Mouse (Mus musculus): ENCODE measurements around the gene Gm10521. TPM values are rescaled to one million over a fixed set of nuclear protein-coding genes. Genes with fewer than 3 reads are reported as not detected.
"Not testable (repeated sequence)": the region's sequence is repeated elsewhere in the genome, so short reads cannot be mapped to it uniquely, and the experiment has no call there.

The Gm10521 gene
- 0.18 TPM in 1 of 2 replicates, not detected in the other for total RNA-seq (2021)
- long read RNA-seq: 0 reads

DNA sequence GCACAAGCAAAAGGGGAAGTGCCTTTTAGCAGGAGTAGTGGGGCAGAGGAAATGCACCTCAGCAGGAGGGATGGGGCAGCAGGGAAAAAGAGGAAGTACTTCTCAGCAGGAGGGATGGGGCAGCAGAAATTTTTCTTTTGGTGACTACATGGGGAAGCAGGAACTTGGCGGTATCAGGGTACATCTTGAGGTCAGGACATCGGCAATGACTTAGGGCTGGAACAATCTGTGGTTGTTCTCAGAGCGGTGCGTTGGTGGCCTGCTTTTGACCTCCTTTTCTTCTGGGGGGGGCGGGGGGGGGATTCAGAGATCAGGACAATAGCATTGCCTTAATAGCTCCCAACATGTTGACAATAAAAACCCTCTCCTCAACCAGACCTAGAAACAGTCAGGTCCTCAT is at the start of gene Gm10521:
Gm10521 (plus strand) TSS at position 301 of the 400 bp plus-strand sequence.
- not testable (repeated sequence) for DNase-seq

DNA sequence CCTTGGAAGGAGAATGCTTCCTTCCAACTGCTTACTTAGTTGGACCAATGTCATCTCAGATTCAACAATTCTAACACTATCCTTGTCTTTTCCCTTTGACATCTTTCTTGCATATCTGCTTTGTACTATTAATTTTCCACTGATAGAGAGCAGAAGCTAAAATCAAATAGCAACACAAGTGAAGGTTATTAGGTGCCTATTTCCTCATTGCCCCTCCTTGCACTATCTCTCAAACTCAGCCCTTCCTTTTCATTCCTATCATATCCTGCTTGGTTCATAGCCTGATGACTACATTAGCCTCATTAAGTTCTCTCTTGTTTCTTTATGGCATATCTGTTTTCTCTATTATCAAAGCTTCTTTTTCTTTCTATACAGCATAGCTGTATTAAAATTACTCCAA is 47.3 kb upstream of the Gm10521 start:
- DNase-seq: no peak

DNA sequence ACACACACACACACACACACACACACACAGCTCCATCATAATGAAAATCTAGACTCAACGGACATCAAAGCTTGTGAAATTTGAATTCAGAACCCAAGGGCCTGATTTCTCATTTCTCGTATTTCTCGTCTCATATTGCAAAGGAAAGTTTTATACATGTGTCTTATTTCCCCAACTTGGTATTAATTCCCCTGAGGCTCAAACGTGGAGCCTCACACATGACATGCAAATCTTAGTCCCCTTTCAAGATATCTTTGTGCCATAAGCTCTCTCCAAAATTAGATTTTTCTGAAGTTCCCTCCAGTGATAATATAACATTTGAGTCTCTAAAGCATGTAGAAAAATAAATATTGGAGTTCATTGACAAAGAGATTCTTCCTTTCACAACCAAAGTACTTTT is 46.7 kb upstream of the Gm10521 start:
- DNase-seq: no peak

DNA sequence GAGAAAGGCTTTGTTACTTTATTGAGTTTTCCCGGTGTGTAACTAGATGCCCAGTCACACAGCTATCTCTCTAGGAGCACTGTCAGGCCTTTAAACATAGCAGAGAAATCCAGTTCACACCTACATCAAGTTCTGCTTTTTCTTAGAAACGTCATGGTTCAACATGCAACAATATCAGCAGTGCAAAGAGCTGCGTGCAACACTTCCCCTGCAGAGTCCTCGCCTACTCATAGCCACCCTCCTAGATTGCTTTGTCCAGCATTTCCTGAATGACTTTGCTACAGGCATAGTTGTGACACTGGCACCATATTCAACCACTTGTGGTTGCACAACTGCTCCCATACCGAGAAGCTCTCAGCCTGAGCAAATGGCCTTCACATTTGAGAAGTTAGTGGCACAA is 46.0 kb upstream of the Gm10521 start:
- DNase-seq: no peak

DNA sequence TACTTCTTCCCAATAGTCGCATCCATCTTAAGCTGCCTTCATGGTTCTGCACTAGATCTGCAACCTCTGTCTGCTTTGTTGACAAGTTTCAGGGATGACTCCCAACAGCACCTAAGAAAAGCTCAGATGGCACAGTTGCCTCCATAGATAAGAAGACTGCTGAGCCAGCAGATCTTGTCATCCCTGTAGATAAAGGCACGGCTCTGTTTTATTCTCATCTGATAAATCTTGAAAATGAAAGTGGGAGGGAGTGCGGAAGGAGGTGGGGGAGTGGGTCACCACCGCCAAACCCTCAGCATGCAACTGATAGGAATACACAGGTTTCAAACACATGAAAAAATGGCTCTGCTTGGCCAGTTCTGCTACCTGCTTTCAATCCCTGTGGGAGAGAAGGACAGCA is 30.0 kb upstream of the Gm10521 start:
- no peak for DNase-seq

DNA sequence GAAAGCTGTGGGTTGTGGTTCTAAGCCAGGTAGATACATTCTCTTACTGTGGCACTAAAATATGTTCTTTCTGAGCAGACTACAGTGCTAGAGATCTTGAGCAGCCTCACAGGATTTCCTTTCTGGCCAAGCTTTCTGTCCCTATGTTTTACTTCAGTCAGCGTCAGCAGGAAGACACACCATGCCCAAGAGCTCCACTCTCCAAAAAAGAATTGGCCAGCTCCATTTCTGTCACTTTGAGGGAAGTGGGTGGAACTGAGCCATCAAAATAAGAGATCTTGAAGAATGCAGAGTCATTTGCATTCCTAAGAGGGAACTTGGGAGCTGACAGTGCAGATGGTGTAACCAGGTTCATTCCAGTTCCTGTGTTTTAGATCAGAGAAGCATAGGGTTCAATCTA is 8.5 kb upstream of the Gm10521 start:
- DNase-seq: no peak

DNA sequence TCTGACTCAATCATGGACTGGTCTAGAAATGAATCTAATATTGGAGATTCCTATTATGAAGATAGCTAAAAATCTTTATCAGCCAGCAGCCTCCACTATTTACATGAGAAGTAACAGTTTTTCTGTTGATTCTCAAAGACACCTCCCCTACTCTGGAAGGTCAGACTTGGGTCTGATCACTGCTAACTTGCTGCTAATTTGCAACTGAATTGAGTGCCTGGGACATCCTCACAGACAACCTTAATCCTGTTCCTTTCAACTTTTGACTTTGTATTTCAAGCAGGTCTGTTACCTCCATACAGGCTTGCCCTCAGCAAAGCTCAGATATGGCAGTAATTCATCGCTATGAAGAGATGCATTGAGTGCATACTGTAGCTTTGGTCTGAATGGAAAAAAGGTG is 8.5 kb downstream of the Gm10521 start:
- DNase-seq: no peak

DNA sequence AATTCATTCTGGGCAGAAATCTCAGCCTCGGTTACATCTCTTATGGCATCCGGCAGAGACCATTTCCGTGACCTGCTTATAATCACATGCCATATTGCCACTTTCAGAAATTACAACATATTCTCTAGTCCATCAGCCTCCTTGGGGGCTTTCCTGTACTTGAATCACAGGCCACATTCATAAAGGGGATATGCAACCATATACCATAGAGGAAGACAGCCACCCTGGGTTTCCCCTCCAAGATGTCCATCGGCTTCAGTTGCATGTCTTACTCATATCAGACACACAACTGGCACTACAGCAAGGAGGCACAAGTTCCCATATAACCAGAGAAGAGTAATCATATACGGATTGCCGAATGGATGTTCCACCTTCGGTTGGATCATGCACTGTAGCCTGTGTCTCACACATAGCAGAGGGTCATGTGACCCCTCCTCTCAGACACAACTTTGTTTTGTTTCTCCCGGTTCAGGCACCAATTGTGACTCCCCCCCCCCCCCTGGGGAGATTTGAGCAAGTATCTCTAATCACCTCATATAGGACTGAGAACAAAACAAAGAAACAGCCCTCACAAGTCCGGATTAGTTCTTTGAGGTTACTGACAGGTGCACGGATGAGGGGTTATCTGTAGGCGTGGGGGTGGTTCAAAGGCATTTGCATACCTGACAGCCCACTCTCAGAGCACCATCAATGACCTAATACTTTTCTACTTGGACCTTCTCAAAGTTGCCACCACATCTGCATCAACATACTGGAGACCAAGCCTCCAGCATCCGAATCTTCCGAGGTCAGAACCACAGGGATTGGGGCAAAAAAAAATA is 20.4 kb downstream of the Gm10521 start:
- no peak for DNase-seq

DNA sequence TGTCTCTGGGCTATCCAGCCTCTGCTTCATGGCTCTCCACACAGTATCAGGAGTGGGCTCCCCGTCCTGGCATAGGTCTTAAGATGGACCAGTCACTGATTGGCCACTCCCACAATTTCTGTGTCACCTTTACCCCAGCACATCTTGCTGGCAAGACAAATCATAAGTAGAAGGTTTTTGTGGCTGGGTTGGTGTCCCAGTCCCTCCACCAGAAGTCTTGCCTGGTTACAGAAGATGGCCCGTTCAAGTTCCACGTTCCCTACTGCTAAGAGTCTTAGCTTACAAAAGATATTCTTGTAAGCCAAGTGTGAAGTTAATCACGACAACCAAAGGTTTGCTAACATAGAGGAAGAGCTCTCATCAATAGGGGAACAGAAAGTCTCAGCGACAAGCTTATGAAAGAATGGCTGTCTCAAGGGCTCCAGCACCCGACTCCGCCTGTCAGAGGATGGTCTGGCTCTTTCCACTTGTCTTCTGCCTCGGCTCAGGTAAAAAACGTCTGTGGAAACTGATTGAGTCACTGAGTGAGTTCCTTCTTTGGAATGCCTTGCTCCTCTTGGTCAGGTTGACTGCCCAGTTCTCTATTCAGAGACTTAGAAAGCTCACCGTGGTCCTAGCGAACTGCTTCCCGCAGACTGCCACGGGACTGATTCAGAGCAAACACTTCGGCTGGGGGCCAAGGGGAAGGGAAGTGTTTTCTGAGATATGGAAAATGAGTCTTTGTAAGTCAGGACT is 22.0 kb downstream of the Gm10521 start, which contains the start of gene Slamf6:
Slamf6 (plus strand) TSS at position 211 of the 735 bp plus-strand sequence.
- DNase-seq: no peak

DNA sequence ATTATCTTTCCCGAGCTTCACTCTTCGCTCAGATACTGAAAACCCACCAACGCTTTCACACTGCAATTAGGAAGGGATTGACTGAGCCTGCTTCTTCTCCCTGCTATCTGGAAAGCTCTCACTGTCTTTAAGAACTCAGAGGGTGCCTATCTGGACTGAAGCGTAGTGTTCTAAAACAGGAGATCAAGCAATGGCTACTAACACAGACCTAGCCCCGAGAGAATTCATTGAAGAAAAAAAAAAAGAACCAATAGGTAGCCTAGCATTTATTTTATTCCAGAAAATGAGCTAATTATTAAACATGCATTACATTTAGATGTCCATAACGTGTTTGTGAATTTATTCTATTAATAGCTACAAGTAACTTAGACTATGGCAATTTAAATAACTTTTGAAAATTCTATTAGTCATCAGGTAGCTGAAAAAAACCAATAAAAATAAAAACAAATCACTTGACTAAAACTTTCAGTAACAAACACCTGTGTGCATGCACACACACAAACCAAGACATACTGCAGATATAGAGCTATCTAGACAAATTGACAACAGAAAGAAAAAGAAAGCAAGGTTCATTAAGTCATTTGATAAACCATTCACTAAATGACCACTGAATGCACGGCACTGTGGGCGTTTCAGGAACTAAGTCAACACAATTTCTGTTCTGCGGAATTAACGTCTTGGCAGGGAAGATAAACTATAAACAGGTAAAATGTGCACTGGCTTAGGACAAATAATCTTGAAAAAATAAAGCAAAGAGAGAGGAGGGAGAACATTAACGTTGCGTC is 22.9 kb downstream of the Gm10521 start:
- DNase-seq: no peak

DNA sequence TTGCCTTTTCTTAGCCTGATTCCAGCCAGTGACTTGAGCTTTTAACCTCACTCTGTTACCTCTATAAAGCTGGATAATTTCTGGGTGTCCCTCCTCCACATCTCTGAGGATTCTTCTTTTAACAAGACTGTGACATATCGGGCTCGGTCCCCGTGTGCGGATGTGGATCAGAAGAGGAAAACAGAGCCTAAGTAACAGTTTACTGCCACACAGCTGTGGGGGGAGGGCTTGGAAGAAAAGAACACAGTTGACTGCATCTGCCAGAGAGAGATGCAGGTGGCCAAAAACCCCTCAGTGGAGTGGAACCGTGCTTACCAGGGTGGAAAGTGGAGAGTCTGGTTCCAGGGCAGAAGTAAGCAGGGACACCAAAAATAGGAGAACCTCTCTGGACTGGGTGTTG is 23.7 kb downstream of the Gm10521 start:
- DNase-seq: no peak

DNA sequence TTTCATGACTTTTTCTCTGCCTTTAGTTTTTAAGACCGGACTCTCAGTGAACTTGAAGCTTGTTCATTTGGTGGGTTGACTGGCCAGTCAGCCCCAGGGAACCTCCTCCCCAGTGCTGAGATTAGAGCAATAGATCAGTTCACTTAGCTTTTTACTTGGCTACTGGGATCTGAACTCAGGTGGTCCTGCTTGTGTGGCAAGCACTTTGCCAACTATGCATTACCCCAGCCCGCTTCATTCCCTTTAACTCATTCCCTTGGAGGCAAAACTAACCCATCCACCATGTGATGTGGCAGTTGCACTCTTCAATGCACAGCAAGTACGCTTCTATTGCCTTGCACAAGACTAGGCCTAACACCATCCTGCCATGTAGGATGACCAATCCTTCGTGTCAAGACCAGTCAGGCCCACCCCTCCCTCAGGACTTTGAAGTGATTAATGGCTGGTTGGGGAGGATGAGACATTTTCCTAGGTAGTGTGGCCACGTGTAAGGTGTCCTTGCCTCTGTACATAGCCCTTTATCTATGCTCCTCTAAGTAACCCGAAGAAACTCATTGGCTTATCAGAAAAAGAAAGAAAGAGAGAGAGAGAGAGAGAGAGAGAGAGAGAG is 24.5 kb downstream of the Gm10521 start:
- DNase-seq: no peak

DNA sequence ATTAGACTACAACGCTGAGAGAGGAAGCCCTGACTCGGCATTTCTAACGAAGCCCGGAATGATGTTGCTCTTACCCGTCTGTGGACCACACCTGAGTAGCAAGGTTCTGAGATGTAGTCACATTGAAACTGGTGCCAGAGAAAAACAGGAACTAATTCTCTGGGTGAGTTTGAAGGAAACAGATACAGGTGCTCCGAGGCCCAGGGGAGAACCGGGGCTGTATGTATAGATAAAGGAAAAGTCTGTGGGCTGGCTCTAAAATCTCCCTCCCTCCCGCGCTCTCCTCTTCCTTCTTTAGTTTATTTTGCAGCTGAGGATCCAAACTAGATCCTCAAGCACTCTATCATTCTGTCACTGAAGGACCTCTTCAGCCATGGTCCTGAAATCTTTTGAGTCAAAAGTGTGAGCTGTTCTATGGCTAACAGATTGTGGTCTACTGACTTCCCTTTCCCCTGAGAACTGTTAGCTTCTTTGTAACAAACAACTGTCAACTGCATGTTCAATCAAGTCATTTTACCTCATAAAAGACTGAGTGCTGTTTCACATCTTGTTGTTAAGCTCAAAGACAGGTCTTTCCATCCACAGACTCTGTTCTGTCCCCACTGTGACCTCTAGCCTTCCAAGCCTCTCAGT is 25.6 kb downstream of the Gm10521 start:
- DNase-seq: no peak

DNA sequence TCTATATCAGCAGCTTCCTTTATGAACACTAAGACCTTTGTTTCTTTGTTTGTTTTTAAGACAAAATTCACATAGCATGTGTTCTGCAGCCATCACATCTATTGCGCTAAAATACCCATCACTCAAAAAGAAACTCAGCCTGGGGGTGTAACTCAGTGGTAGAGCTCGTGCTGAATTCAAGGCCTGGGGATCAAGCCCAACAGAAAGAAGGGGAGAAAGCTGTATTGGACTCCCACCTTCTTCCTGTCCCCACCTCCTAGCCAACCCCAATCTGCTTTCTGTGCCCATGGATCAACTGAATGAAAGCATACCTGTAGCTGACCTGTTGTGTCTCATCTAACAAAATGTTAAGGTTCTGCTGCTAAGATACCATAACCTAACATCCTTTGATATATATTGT is 26.2 kb downstream of the Gm10521 start:
- no peak for DNase-seq

DNA sequence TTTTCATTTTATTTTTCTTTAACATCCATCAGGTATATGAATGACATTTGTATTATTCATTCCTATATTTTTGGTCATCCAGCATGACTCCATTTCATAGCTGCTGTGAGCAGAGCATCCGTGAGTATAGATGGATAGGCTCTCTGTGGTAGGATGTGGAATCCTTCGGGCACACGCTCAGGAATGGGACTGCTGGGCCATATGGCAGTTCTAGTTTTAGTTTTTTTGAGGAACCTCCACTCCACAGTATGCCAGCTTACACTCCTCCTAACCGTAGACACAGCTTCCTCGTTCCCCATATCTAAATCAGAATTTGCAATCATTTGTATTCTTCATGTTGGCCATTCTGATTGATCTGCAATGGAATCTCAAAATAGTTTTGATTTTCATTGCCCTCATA is 27.4 kb downstream of the Gm10521 start:
- no peak for DNase-seq

DNA sequence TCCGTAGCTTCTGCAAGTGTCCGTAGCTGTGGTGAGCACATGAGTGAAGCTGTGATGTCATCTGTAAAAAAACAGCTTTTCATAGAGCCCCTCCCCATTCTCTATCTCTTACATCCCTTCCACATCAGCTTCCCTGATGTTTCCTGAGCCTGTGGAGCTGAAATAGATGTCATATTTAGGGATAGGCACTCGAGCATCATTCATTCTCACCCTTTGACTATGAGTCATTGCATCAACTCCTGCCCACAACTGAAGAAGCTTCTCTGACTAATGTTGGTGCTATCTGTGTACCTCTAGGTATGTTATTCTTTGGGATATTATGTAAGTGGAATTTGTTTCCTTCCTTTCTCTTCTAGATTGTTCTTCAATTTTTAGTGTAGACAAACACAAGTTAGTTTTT is 29.4 kb downstream of the Gm10521 start:
- no peak for DNase-seq

DNA sequence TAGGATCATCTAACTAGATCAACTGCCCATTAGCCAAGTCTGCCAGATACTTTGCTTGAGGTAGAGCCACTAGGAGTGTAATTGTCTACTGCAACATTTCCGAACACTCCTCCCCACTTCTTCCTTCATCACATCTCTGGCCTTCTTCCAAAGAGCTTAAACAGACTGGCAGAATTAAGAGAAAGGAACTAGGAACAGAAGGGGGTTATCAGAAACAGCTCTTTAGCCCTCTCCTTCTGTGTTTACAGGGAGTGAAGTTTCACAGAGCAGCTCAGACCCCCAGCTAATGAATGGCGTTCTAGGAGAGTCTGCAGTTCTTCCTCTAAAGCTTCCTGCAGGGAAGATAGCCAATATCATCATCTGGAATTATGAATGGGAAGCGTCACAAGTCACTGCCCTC is 38.4 kb downstream of the Gm10521 start:
- DNase-seq: no peak

DNA sequence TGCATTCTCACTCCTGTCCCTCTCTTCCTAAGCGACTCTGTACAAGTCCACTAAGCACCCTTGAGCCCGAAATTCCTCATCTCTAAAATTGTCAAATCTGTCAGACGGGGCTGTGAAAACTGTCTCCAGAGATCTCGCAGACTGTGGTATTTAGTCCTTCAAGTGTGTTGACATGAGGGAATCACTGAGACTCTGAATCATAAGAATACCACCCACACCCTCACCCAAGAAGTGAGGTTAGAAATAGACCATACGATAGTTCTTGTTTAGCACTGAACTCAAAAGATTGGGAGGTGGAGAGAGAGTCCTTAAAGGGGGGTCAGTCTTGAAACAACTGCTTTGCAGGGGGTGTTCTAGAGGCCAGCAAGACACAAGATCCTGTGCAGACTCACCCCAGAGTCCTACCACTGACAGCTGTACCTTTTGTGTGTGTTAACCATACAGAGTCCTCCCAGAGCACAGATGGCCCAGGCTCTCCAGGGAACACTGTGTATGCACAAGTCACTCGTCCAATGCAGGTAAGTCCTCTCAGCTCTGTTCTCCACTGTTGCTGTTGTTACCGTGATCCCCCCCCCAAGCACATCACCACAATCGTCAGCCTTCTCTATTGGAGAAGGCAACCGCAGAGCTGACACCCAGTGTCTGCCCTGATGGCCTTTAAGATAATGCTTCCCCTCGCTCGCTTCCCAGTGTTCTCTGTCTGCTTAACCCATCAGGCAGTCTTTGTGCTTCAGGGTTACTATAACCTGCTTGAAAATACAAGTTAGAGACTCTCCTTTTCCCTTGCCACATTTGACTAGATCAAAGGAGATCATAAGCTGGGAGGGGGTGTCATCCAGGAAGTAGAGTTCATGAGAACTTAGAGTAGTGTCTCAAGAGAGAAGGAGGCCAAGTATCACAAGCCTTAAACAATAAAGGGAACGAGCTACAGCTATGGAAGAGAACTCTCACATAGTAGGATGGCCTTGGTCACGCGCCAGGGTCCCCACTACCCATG is 43.8 kb downstream of the Gm10521 start:
- DNase-seq: no peak

DNA sequence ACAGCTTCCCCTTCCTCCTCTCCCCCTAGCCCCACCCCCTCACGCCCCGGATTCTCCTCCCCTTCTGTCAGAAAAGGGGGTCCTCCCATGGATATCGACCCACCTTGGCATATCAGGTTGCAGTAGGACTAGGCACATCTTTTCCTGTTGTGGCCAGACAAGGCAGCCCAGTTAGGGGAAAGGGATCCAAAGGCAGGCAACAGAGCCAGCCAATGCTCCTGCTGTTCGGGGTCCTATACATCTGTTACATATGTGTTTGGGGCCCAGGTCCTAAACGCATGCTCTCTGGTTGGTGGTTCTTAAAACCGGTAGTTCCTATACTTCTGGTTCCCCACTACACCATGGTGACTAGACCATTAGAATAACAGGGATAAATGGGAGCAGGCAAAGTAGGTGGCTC is 45.2 kb downstream of the Gm10521 start:
- no peak for DNase-seq

DNA sequence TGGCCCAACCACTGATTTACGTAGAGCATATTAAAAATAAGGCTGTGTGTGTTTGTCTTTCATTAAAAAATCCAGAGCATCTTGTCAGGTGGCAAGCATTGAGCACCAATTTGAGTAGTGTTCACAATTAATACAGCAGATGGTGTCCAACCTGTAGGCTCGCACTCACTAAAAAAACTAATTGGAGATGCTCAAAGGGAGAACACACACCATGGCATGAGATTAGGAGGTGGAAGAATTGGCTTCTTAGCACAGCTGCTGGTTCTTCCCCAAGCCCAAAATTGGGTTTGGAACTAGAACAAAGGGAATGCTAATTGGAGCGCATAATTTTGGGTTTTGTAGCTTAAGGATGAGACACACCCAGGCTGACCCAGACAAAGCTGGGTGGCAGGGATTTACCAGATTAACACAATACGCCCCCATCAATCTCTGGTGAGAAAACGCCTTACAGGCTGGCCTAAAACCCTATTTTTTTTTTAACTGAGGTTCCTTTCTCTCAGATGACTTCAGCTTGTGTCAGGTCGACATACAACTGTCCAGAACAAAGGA is 51.1 kb downstream of the Gm10521 start:
- no peak for DNase-seq

Measured in adrenal gland, postnatal 25 days (tissue).